Mouse (Mus musculus): ENCODE data around the gene Krt26. TPM values are rescaled to one million over a fixed set of nuclear protein-coding genes. Genes with fewer than 3 reads are reported as not detected.

Gene Krt26
- polyA plus RNA-seq, 1 experiment from 2014 or later = not detected

DNA sequence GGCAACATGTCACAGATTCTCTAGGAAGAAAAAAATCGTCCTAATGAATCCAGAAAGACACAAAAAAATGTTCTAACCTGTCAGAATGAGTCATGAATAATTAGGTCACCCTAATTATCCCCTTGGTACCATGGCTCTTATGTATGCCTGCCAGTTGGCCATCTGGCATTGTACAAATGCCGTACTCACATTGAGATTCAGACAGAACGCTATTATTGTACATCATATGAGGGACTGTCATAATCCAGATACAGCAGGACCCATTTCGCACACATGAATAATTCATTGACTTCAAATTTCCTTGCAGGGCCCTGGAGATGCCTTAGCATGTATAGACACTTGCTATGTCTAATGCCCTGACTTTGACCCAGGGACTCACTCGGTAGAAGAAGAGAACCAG lies 53.8 kb downstream of the Krt26 start:
- H3K4me3 ChIP-seq (ENCODE audit: low read depth, low read length) = no peak overlapping the region
- H3K4me1 ChIP-seq (replicated peaks; ENCODE audit: control insufficient read depth, insufficient read depth) = no peaks in the 10 kb centered on the region
- ATAC-seq (ENCODE audit: low FRiP score, low TSS enrichment) = no peak
- no peak overlapping the region for H3K4me2 ChIP-seq (replicated peaks; ENCODE audit: low read depth)
- H3K36me3 ChIP-seq (ENCODE audit: control insufficient read depth, insufficient read depth, low read length) = no peaks in the 10 kb centered on the region
- no peaks in the 10 kb centered on the region for H3K9me3 ChIP-seq (ENCODE audit: control insufficient read depth, low read length)
- no peak overlapping the region for H3K9ac ChIP-seq (ENCODE audit: low read length)
- TF ChIP-seq CTCF (IDR thresholded peaks at IDR 0.05; ENCODE audit: low read depth) (no peak), EP300 (optimal IDR thresholded peaks at IDR 0.05) (no peak)
- WGBS = 76% methylated on average over 5 of the region's 5 CpGs
- no peak overlapping the region for H3K27ac ChIP-seq (replicated peaks)
- no peak for DNase-seq (ENCODE audit: low spot score)
- H3K27me3 ChIP-seq (ENCODE audit: control insufficient read depth, insufficient read depth, low read length) = no peaks in the 10 kb centered on the region

GRCm38 (mm10) chr11:99283334-99283733 lies 54.4 kb downstream of the Krt26 start:
- Histone ChIP-seq H3K36me3 (ENCODE audit: control insufficient read depth, insufficient read depth, low read length) (no peaks in the 10 kb centered on the region), H3K27me3 (ENCODE audit: control insufficient read depth, insufficient read depth, low read length) (no peaks in the 10 kb centered on the region), H3K4me1 (replicated peaks; ENCODE audit: control insufficient read depth, insufficient read depth) (no peaks in the 10 kb centered on the region), H3K4me3 (ENCODE audit: low read depth, low read length) (no peak overlapping the region), H3K9me3 (ENCODE audit: control insufficient read depth, low read length) (no peaks in the 10 kb centered on the region), H3K9ac (ENCODE audit: low read length) (no peak overlapping the region), H3K4me2 (replicated peaks; ENCODE audit: low read depth) (no peak overlapping the region), H3K27ac (replicated peaks) (no peak overlapping the region)
- DNase-seq (ENCODE audit: low spot score) (no peak), ATAC-seq (ENCODE audit: low FRiP score, low TSS enrichment) (no peak)
- TF ChIP-seq EP300 (optimal IDR thresholded peaks at IDR 0.05) (no peak), CTCF (IDR thresholded peaks at IDR 0.05; ENCODE audit: low read depth) (no peak)
- WGBS = 52% methylated on average over 4 of the region's 4 CpGs

DNA sequence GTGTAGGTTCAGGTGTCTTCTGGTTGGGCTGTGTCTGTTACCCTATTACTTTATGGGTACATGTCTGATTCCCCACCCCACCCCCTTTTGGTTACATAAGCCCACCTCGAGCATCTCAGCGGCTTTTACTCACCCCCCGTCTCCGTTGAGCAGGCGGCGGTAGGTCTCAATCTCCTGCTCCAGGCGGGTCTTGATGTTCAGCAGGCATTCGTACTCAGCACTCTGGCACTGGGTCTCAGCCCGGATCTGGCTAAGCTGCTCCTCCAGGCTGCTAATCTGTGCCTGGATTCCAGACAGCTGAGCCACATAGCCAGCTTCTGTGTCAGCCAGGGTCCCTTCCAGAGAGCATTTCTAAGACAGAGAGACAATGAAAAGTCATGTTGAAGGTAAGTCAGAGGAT lies 56.6 kb downstream of the Krt26 start:
- H3K36me3 ChIP-seq (ENCODE audit: control insufficient read depth, insufficient read depth, low read length) = no peaks in the 10 kb centered on the region
- H3K9me3 ChIP-seq (ENCODE audit: control insufficient read depth, low read length) = no peaks in the 10 kb centered on the region
- no peak overlapping the region for H3K9ac ChIP-seq (ENCODE audit: low read length)
- H3K4me2 ChIP-seq (replicated peaks; ENCODE audit: low read depth) = no peak overlapping the region
- H3K27me3 ChIP-seq (ENCODE audit: control insufficient read depth, insufficient read depth, low read length) = no peaks in the 10 kb centered on the region
- H3K4me1 ChIP-seq (replicated peaks; ENCODE audit: control insufficient read depth, insufficient read depth) = no peaks in the 10 kb centered on the region
- no peak for TF ChIP-seq CTCF (IDR thresholded peaks at IDR 0.05; ENCODE audit: low read depth)
- TF ChIP-seq EP300 (optimal IDR thresholded peaks at IDR 0.05) = no peak
- H3K27ac ChIP-seq (replicated peaks) = no peak overlapping the region
- DNase-seq (ENCODE audit: low spot score) (no peak), ATAC-seq (ENCODE audit: low FRiP score, low TSS enrichment) (no peak)
- no peak overlapping the region for H3K4me3 ChIP-seq (ENCODE audit: low read depth, low read length)
- 72% methylated on average over 9 of the region's 9 CpGs for WGBS

DNA sequence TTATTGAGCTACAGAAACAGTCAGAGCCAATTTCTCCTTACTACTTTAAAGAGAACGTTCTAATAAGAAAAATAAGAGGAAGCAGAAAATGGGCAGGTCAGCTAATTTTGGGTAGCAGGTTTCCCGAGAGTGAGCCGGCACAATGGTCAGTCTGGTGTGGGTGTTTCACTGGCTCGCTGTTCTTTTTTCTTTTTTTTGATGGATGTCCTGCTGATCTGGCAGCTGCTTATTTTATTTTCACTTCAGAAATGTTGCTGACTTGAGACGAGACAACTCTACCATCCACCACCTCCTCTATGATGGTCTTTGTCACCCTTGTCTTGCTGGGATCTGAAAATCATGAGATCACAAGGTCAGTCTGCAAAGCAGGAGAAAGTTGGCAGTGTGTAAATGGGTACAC lies 57.8 kb downstream of the Krt26 start:
- TF ChIP-seq CTCF (IDR thresholded peaks at IDR 0.05; ENCODE audit: low read depth) (no peak), EP300 (optimal IDR thresholded peaks at IDR 0.05) (no peak)
- no peaks in the 10 kb centered on the region for H3K27me3 ChIP-seq (ENCODE audit: control insufficient read depth, insufficient read depth, low read length)
- ATAC-seq (ENCODE audit: low FRiP score, low TSS enrichment) (no peak), DNase-seq (ENCODE audit: low spot score) (no peak)
- no peak overlapping the region for H3K27ac ChIP-seq (replicated peaks)
- no peaks in the 10 kb centered on the region for H3K9me3 ChIP-seq (ENCODE audit: control insufficient read depth, low read length)
- H3K9ac ChIP-seq (ENCODE audit: low read length) = no peak overlapping the region
- no peaks in the 10 kb centered on the region for H3K4me1 ChIP-seq (replicated peaks; ENCODE audit: control insufficient read depth, insufficient read depth)
- no peaks in the 10 kb centered on the region for H3K36me3 ChIP-seq (ENCODE audit: control insufficient read depth, insufficient read depth, low read length)
- H3K4me2 ChIP-seq (replicated peaks; ENCODE audit: low read depth) = no peak overlapping the region
- 59% methylated on average over 5 of the region's 5 CpGs for WGBS
- no peak overlapping the region for H3K4me3 ChIP-seq (ENCODE audit: low read depth, low read length)

Other genes with a start within 250 kb of the Krt26 start
- gene Tns4, start 248.7 kb downstream of the Krt26 start, polyA plus RNA-seq (2015; fragmentation: Nextera tagmentation; extraction: Ambion mirVana) = 0.82 and 1.1 TPM in 2 replicates
- 0.05 and 0.07 TPM in 2 replicates for gene Ccr7, start 182.9 kb downstream of the Krt26 start, polyA plus RNA-seq (2015; fragmentation: Nextera tagmentation; extraction: Ambion mirVana)
- 90.3 and 91.6 TPM in 2 replicates for gene Smarce1, start 106.9 kb downstream of the Krt26 start, polyA plus RNA-seq (2015; fragmentation: Nextera tagmentation; extraction: Ambion mirVana)
- gene Krt222, start 93.9 kb downstream of the Krt26 start, polyA plus RNA-seq (2015; fragmentation: Nextera tagmentation; extraction: Ambion mirVana) = 0.25 and 0.33 TPM in 2 replicates
- gene Krt24, start 52.7 kb downstream of the Krt26 start, polyA plus RNA-seq (2015; fragmentation: Nextera tagmentation; extraction: Ambion mirVana) = not detected in 2 replicates
- 0.12 TPM in 2 replicates for gene Krt25, start 15.0 kb downstream of the Krt26 start, polyA plus RNA-seq (2015; fragmentation: Nextera tagmentation; extraction: Ambion mirVana)
- gene Krt27, start 13.1 kb upstream of the Krt26 start, polyA plus RNA-seq (2015; fragmentation: Nextera tagmentation; extraction: Ambion mirVana) = not detected in 2 replicates
- 0.10 TPM in 1 of 2 replicates, not detected in the other for gene Krt28, start 36.9 kb upstream of the Krt26 start, polyA plus RNA-seq (2015; fragmentation: Nextera tagmentation; extraction: Ambion mirVana)
- gene Krt10, start 51.4 kb upstream of the Krt26 start, polyA plus RNA-seq (2015; fragmentation: Nextera tagmentation; extraction: Ambion mirVana) = 431 and 466 TPM in 2 replicates
- gene Krt12, start 84.3 kb upstream of the Krt26 start, polyA plus RNA-seq (2015; fragmentation: Nextera tagmentation; extraction: Ambion mirVana) = 0.16 and 0.21 TPM in 2 replicates
- 110 and 119 TPM in 2 replicates for gene Krt20, start 100.2 kb upstream of the Krt26 start, polyA plus RNA-seq (2015; fragmentation: Nextera tagmentation; extraction: Ambion mirVana)
- 204 and 221 TPM in 2 replicates for gene Krt23, start 155.2 kb upstream of the Krt26 start, polyA plus RNA-seq (2015; fragmentation: Nextera tagmentation; extraction: Ambion mirVana)
- gene Krt39, start 183.4 kb upstream of the Krt26 start, polyA plus RNA-seq (2015; fragmentation: Nextera tagmentation; extraction: Ambion mirVana) = 0.07 TPM in 1 of 2 replicates, not detected in the other
- not detected in 2 replicates for gene Krt40, start 205.2 kb upstream of the Krt26 start, polyA plus RNA-seq (2015; fragmentation: Nextera tagmentation; extraction: Ambion mirVana)
- not detected in 2 replicates for gene Krtap3-3, start 212.9 kb upstream of the Krt26 start, polyA plus RNA-seq (2015; fragmentation: Nextera tagmentation; extraction: Ambion mirVana)
- 0.19 and 0.34 TPM in 2 replicates for gene Krtap3-2, start 218.9 kb upstream of the Krt26 start, polyA plus RNA-seq (2015; fragmentation: Nextera tagmentation; extraction: Ambion mirVana)
- gene Gm11939, start 221.5 kb upstream of the Krt26 start, polyA plus RNA-seq (2015; fragmentation: Nextera tagmentation; extraction: Ambion mirVana) = not detected in 2 replicates
- not detected in 2 replicates for gene Krtap3-1, start 228.7 kb upstream of the Krt26 start, polyA plus RNA-seq (2015; fragmentation: Nextera tagmentation; extraction: Ambion mirVana)
- gene Krtap1-5, start 243.1 kb upstream of the Krt26 start, polyA plus RNA-seq (2015; fragmentation: Nextera tagmentation; extraction: Ambion mirVana) = not detected in 2 replicates
- gene Krtap1-4, start 245.7 kb upstream of the Krt26 start, polyA plus RNA-seq (2015; fragmentation: Nextera tagmentation; extraction: Ambion mirVana) = not detected in 2 replicates